Mouse (Mus musculus) limb, embryonic 10.5 days (tissue): Measurements from ENCODE around the gene Zfp639. TPM values are rescaled to one million over a fixed set of nuclear protein-coding genes. Genes with fewer than 3 reads are reported as not detected.

Experiments
- DNase-seq: peaks from one replicate; pipeline ENCODE4 v3.0.0-alpha.2; 2017; ENCODE audit warnings: low spot score
- H3K27ac ChIP-seq: fragments of 300-500 bp; sonication (generic); 2 replicates; pipeline ENCODE4 v1.5.1; 2016; ENCODE audit warnings: mild to moderate bottlenecking
- H3K27me3 ChIP-seq: fragments of 300-500 bp; sonication (generic); 2 replicates; pipeline ENCODE4 v1.6.1; 2016; ENCODE audit warnings: low read depth, mild to moderate bottlenecking; ENCODE audit not compliant: poor library complexity, severe bottlenecking
- H3K36me3 ChIP-seq: fragments of 300-500 bp; sonication (generic); 2 replicates; pipeline ENCODE4 v1.6.1; 2016; ENCODE audit warnings: mild to moderate bottlenecking, moderate library complexity
- H3K4me1 ChIP-seq: fragments of 300-500 bp; sonication (generic); 2 replicates; pipeline ENCODE4 v1.6.1; 2016
- H3K4me3 ChIP-seq: fragments of 300-500 bp; sonication (generic); 2 replicates; pipeline ENCODE4 v1.5.1; 2016; ENCODE audit warnings: mild to moderate bottlenecking, moderate library complexity
- H3K9me3 ChIP-seq: fragments of 300-500 bp; sonication (generic); replicated peaks from 2 replicates; pipeline ENCODE4 v1.6.1; 2016; ENCODE audit warnings: mild to moderate bottlenecking
- WGBS: fragments of 180-500 bp; shearing (Covaris S2); methylation state at CpG from one replicate; pipeline ENCODE4 v1.1.7; 2016; 5-methylcytosine and 5-hydroxymethylcytosine counted together
- polyA plus RNA-seq: library from polyadenylated mRNA; unstranded; fragments of >200 nt; fragmentation: Nextera tagmentation; extraction: Ambion mirVana; gene quantifications from 2 replicates; pipeline ENCODE4 v1.2.1, GENCODE M21; 2016

Gene Zfp639
- polyA plus RNA-seq, 1 experiment from 2014 or later = 43.7 TPM

DNA sequence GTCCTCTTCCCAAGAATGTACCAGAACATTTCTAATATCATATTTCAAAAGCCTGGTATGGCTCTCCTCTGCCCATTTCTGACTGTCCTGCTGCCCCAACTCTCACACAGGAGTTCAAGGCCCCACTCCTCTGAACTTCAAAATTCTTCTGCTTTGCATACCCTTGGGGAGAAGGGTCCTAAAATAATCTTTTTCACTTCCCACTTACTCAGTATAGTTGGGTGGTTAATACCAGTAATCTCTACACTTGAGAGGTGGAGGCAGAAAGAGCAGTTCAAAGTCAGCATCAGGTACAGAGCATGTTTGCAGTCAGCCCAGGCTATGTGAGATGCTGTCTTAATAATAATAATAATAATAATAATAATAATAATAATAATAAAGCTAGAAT is 19.1 kb upstream of the Zfp639 start:
- no peak for DNase-seq
- Histone ChIP-seq H3K36me3 (no peaks in the 10 kb centered on the region), H3K4me3 (no peak overlapping the region), H3K27ac (no peak overlapping the region), H3K9me3 (no peaks in the 10 kb centered on the region), H3K27me3 (no peaks in the 10 kb centered on the region), H3K4me1 (peaks cover 6% of the 10 kb centered on the region; the same call in 1 of the 2 replicates)

DNA sequence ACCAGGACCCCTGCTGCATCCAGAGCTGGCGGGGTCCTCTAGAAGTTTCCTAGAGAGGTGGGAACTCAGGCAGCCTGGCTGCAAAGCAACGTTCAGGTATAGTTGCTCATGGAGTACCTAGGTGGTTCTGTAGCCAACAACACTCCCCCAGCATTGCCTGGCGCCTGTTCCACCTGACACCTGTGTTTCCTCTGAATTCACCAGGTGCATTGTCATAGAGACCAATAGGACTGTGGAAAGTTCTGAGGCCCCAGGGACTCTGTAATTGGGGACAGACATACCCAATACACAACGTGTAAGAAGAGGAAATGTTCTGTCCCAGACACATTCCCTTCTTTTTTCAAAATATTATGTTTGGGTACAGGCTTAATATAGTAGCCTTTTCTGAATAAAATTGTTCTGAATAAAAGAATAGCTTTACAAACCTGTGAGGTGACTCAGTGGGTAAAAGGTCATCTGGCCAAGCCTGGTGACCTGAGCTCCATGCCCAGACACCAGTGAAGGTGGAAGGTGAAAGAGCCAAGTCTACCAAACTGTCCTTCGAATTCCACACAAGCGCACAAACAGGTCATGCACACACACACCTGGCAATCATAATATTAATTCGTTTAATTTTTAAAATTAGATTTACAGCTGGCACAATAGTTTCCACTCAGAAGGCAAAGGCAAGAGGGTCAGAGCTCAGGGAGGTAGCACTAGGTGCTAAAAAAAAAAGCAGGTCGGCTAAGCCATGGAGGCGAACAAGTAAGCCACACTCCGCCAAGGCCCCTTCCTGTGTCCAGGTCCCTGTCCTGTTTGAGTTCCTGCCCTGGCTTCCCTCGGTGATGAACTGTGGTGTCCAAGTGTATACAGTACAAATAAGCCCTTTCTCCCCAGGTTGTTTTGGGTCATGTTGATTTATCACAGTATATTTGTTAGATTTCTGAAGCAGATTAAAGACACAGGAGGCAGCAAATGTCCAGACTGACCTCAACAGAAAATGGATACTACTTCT is 17.7 kb upstream of the Zfp639 start, which contains the start of gene Kcnmb3:
Gene Kcnmb3, minus strand, starts transcription at position 135 of the 994 bp plus-strand sequence.
- no peak within 1 kb of the TSS for H3K27ac ChIP-seq
- peaks cover 10% of the 10 kb centered on the region; the same call in 1 of the 2 replicates for H3K4me1 ChIP-seq
- H3K4me3 ChIP-seq = no peak within 1 kb of the TSS
- WGBS = 85% methylated on average over 11 of the region's 11 CpGs
- H3K36me3 ChIP-seq = no peaks in the 10 kb centered on the region
- H3K27me3 ChIP-seq = no peaks in the 10 kb centered on the region
- H3K9me3 ChIP-seq = no peaks in the 10 kb centered on the region
- no peak for DNase-seq

DNA sequence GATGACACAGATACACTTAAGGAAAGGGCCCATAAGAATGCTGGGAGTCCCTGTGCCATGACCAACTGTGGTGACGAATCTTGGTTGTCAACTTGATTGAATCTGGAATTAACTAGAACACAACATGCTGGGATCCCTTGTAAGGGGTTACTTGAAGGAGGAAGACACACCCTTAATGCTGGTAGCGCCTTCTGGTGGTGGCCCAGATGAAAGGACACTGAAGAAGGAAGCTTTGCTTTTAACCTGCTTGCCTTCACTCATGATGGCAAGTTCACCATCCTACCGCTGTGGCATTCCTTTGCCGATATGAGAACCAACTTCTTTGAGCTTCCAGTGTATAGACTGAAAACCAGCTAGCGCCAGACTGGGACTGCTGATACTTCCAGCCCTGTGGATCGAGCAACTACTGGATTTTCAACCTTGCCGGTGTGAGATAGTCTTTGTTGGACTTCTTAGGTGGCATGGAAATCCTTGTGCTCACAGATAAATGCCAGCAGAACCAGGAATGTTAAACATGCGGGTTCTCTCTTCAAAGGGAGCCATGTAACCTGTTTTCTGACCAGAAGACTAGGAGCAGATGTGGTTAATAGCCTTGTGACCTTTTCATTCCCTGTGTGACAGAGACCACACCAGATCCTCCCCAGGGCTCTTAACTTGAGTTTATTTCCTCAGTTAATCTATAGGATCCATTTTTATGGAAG is 15.5 kb upstream of the Zfp639 start:
- peaks cover 10% of the 10 kb centered on the region; the same call in 1 of the 2 replicates for H3K4me1 ChIP-seq
- no peak for DNase-seq
- WGBS = 82% methylated on average over 8 of the region's 8 CpGs
- H3K9me3 ChIP-seq = no peaks in the 10 kb centered on the region
- H3K36me3 ChIP-seq = no peaks in the 10 kb centered on the region
- no peak overlapping the region for H3K27ac ChIP-seq
- H3K4me3 ChIP-seq = no peak overlapping the region
- no peaks in the 10 kb centered on the region for H3K27me3 ChIP-seq

DNA sequence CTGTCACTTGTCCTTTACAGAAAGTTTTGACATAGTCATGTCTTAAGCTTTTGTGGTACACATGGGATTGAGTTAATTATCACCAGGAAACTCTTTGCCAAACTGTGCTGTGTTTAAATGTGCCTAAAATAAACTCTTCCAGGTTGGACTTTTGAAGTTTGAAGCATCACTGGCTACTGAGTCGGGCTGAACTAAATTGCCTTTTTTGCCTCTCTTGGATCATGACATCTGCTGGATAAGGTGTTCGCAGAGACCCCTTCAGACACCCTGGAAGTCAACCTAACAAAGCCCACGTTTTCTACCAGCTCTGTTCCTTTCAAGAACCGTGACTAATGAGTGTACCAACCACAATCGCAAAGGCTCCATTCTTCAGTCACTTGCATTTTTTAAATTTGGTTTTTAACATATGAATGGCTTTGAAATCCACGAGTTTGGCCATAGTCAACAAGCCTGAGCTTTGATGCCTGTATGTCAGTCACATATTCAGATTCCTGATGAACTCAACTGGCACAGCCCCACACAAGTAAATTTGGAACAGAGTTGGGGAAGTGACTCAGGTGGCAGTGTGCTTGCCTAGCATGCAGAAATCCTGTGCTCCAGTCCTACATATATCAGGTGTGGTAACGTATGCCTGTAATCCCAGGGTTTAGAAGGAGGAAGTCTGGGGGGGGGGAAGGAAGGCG is 14.8 kb upstream of the Zfp639 start:
- no peak overlapping the region for H3K27ac ChIP-seq
- no peak overlapping the region for H3K4me3 ChIP-seq
- H3K4me1 ChIP-seq = peaks cover 10% of the 10 kb centered on the region; the same call in 1 of the 2 replicates
- 67% methylated on average over 8 of the region's 8 CpGs for WGBS
- DNase-seq = no peak
- no peaks in the 10 kb centered on the region for H3K36me3 ChIP-seq
- H3K27me3 ChIP-seq = no peaks in the 10 kb centered on the region
- no peaks in the 10 kb centered on the region for H3K9me3 ChIP-seq

DNA sequence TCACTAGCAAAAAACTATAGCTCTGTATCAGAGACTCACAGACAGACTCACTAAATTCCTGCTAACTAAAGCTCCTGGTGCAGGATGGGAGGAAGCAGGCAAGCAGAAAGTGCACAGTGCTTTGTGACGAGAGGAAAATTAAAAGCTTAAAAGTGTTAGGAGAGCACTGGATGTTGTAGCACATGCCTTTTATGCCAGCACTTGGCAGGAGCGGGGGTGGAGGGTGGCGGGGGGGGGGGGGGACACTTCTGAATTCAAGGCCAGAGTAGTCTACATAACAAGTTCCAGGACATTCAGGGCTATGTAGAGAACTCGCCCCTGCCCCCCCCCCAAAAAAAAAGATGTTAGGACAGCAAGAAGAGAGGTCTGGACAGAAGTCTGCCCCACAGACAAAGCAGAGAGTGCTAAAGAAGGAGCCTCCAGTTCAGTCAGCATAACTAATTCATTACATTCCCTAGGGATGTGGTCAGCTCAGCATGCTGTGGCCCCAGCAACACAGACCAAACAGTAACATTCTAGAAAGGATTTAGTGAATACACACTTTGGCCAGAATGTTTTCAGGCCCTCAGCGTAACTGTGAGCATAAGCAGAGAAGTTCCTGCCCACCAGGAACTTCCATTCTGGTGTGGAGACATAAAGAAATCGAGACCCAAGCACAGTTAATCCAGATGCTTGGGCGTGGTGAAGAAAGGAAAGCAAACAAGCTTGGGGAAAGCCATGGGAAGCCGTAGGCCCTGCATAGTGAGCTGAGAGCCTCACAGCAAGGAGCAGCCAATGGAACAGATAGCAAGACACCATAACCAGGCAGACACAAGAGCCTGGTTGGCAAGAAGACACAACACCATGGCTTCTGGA is 14.0 kb upstream of the Zfp639 start:
- Histone ChIP-seq H3K4me1 (peaks cover 10% of the 10 kb centered on the region; the same call in 1 of the 2 replicates), H3K27me3 (no peaks in the 10 kb centered on the region), H3K9me3 (no peaks in the 10 kb centered on the region), H3K4me3 (no peak overlapping the region), H3K36me3 (no peaks in the 10 kb centered on the region), H3K27ac (no peak overlapping the region)
- WGBS = 64% methylated on average over 8 of the region's 8 CpGs
- no peak for DNase-seq

DNA sequence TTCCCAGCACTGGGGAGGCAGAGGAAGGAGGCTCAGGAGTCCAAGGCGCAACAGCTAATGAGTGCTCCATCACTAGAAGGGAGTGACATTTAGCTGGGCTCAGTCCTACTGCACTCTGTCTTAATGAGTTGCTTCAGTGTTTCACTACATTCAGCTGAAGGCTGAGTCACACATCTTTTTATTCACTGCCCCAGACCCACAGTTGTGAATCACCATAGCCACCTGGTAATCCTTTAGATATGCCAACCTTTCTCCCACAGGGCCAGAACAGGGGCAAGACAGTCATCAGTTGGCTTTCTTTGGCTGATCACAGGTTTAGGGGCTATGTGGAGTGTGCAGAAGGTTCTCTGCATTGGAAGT is 13.4 kb upstream of the Zfp639 start:
- no peaks in the 10 kb centered on the region for H3K36me3 ChIP-seq
- no peak for DNase-seq
- H3K4me1 ChIP-seq = peaks cover 10% of the 10 kb centered on the region; the same call in 1 of the 2 replicates
- no peak overlapping the region for H3K27ac ChIP-seq
- no peak overlapping the region for H3K4me3 ChIP-seq
- H3K27me3 ChIP-seq = no peaks in the 10 kb centered on the region
- no peaks in the 10 kb centered on the region for H3K9me3 ChIP-seq
- 97% methylated on average over 1 of the region's 1 CpGs for WGBS

DNA sequence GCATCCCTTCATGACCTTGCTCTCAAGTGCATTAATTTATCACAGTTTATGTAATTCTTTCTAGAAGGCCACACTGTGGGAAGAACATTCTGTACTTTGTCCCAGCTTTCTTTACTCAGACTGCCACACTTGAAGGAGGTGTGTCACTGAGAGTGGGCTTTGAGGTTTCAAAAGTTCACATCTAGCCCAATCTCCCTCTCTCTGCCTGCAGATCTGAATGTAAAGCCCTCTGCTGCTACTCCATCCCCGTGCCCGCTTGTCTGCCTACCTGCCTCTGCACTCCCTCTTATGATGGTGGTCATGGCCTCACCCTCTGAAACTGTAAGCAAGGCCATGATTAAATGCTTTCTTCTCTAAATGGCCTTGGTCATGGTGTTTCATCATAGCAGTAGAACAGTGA is 9.7 kb upstream of the Zfp639 start:
- H3K4me1 ChIP-seq = peaks cover 6% of the 10 kb centered on the region; the same call in 1 of the 2 replicates
- H3K4me3 ChIP-seq = no peak overlapping the region
- no peaks in the 10 kb centered on the region for H3K9me3 ChIP-seq
- H3K27ac ChIP-seq = no peak overlapping the region
- 95% methylated on average over 2 of the region's 2 CpGs for WGBS
- no peaks in the 10 kb centered on the region for H3K27me3 ChIP-seq
- H3K36me3 ChIP-seq = no peaks in the 10 kb centered on the region
- no peak for DNase-seq

DNA sequence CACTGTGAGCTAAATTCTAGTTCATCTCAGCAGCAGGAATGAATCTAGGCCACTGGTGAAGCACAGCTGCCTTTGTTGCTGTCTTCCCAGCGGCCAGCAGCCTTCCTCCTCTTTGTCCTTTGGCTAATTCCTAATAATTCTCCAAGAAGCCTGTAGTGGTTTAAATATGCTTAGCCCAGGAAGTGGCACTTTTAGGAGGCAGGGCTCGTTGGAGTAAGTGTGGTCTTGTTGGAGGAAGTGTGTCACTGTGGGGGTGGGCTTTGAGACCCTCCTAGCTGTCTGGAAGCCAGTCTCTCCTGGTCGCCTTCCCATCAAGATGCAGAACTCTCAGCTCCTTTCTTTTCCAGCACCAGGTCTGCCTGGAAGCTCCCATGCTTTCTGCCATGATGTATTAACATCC is 4.2 kb upstream of the Zfp639 start:
- WGBS = 77% methylated on average over 3 of the region's 3 CpGs
- H3K36me3 ChIP-seq = no peaks in the 10 kb centered on the region
- no peak overlapping the region for H3K4me3 ChIP-seq

DNA sequence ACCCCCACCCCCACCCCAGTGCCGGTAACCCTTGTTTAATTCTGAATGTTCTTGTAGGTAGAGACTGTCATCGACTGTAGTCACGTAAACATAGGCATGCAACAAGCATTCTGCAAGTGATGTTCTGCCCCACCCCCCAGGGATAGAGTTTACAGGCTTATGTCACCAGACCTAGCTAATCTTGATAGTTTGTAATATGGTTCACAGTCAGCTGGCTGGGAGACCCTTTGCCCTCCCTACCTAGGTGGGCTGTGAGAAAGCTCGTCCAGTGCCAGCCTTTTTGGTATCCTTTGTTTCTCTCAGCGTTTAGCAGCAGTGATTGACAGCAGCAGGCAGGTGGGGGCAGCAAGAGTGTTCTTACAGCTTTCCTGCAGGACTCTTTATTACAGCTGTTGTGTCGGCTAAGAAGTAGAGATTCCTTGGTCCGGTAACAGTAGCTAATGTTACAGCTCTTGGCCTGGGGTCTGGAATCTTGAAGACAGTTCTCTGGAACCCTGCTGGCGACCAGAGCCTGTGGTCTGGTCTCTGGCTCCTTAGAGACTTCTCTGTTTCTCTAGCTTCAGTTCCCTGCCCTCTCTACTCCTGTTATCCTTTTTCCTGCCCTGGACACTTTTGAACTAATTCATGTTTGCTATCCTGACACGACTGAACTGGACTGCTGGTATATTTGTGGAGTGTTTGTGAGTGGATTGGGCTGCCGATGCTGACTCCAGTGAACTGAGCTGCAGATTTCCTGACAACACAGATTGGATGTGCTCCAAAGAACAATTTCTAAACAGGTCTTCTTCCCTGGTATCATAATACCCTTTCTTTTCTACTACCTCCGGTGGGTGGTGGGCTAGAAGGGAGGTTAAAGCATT is 3.5 kb upstream of the Zfp639 start:
- WGBS = 71% methylated on average over 11 of the region's 11 CpGs
- no peaks in the 10 kb centered on the region for H3K9me3 ChIP-seq
- H3K4me3 ChIP-seq = no peak overlapping the region
- no peaks in the 10 kb centered on the region for H3K36me3 ChIP-seq
- DNase-seq = no peak
- H3K27me3 ChIP-seq = no peaks in the 10 kb centered on the region
- H3K4me1 ChIP-seq = peaks cover 17% of the 10 kb centered on the region
- no peak overlapping the region for H3K27ac ChIP-seq

More for the DNA sequence above, 4.2 kb upstream of the Zfp639 start:
- peaks cover 12% of the 10 kb centered on the region for H3K4me1 ChIP-seq
- no peak for DNase-seq
- H3K9me3 ChIP-seq = no peaks in the 10 kb centered on the region
- no peaks in the 10 kb centered on the region for H3K27me3 ChIP-seq
- H3K27ac ChIP-seq = no peak overlapping the region

DNA sequence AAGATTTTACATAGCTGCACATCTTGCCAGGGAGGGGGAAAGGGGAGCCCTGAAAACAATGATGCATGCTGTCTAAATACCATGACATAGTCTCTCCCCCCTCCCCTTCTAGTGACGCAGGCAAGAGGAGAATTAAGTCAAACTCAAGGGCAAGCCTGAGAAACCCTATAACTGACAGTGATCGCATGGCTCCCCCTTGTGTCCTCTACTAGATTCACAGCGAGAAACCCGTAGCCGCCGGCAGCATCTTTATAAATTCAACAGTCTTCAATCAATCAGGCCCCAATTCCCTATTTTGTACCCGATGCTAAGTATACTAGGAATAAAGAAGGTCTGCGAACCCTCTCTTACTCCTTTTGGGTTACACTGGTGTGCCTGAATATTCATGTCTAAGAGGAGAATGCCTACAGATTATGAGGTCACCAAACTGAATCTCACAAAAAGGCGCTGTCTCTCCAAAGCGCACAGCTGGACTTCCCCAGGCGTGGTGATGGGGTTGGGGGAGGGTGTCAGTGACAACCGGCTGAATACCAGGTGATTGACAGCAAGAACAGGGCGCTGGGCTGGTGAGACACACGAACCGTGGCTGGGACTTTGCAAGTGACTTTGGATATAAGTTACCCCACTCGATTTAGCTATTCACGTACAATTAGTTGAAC is 1.3 kb upstream of the Zfp639 start:
- DNase-seq = peak; percentile 73
- Histone ChIP-seq H3K9me3 (no peaks in the 10 kb centered on the region), H3K4me3 (peak overlapping the region; percentile 23; the same call in 1 of the 2 replicates), H3K27me3 (no peaks in the 10 kb centered on the region), H3K27ac (no peak overlapping the region), H3K4me1 (peaks cover 22% of the 10 kb centered on the region), H3K36me3 (peaks cover 5% of the 10 kb centered on the region; the same call in 1 of the 2 replicates)
- WGBS = 3% methylated on average over 17 of the region's 17 CpGs
